Mouse (Mus musculus): ENCODE measurements at regions not wholly inside any gene's neighbourhood (a gene's known extent, or its start where the extent isn't known, plus 50 kb on each side); places are given as distances from the start of the nearest gene placed in this dataset.

DNA sequence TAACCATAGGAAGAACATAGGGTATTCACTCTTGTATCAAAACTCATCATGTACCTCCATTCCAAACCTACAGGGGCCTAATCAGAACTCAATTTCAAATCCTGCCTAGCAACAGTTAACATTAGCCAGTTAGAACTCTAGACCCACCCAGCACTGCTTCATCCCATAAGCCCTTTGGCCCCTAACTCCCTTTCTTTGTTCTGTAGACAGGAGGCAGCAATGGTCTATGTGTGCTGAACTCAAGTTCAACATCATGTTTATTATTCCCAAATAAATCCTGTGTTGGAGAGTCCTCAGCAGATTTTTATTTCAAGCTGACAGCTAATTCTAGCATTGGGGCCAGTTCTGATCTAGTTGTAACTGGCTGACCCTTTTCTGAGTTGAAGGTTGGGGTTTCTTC, 112.2 kb downstream of the Ipo8 start:
- no peak for DNase-seq (ENCODE audit: low spot score)

- no peak for DNase-seq (ENCODE audit: low spot score)
Observed at GRCm38 (mm10) chr6:148710406-148710805, 120.9 kb downstream of the Ipo8 start.

- DNase-seq (ENCODE audit: low spot score), result no peak
Observed at GRCm38 (mm10) chr6:148708389-148708788, 122.9 kb downstream of the Ipo8 start.

DNA sequence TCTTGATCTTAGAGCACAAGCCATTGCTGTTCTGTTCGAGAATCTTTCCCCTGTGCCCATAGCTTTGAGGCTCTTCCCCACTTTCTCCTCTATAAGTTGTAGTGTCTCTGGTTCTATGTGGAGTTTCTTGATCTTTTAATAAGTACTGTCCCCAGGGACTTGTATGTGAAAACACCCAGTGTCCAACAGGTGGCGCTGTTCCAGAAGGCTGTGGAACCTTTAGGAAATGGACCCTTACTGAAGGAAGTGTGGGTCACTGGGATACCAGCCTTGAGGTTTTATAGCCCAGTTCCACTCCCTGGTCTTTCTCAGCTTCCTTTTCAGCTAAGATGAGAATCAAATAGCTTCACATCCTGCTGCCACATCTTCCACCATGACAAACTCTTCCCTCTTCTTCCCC, 125.6 kb downstream of the Ipo8 start:
- DNase-seq (ENCODE audit: low spot score), result no peak

DNA sequence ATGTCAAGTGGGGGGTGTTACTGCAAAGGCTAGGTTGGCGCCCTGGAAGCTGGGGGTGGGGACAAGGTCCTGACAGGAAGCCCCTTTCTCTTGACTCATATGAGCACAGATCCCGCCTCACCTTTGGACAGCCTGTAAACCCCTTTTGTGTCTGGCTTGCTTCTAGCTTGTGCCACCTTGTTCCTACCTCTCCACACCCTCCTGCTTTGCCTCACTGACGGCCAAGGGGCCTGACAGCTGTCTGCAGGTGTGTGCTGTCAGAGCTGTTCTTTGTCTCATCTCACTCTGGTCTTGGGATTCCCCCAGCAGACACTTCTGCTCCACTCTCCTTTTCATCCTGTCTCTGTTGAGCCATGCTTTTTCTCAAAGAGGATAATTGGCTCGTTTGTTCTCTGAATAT, 137.9 kb downstream of the Ipo8 start:
- DNase-seq (ENCODE audit: low spot score), result no peak

DNA sequence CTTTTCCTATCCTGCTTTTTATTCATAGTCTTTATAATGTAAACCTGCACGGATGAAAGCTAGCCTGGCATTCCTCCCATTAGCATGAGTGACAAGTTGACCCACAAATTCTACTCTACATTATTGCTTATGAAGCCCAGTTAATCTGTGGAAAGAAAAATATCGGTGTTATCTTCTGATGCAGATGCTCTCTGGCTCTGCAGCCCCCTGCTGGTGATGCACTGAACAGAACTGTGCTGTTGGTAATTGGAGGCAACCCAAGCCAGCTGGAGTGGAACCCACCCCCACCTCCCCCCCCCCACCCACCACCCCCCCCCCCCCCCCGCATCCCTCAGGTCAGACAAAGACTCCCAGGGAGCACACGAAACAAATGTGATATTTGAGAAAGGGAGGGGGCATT, 143.5 kb downstream of the Ipo8 start:
- DNase-seq (ENCODE audit: low spot score), result no peak

DNA sequence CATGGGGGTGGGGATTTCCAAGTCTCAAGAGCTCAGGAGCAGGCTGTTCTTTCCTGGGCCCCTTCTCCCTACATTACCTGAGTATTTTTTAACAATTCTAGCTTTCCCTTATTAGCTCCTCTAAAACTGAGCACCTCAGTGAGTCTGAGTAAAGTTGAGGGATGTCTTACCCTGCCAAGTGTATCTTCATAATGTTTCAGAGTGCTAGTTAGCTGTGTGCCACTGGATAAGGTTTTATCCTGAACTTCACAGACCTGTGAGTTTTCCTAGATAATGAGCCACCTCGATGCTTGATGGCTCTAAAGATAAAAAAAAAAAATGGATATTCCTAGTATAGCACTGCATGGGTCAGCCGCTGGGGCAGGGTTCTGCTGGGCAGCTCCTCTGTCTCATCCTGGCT, 171.1 kb downstream of the Ipo8 start:
- DNase-seq (ENCODE audit: low spot score), result no peak

- DNase-seq (ENCODE audit: low spot score), result no peak
Observed at GRCm38 (mm10) chr6:148653216-148653615, 178.1 kb downstream of the Ipo8 start.

DNA sequence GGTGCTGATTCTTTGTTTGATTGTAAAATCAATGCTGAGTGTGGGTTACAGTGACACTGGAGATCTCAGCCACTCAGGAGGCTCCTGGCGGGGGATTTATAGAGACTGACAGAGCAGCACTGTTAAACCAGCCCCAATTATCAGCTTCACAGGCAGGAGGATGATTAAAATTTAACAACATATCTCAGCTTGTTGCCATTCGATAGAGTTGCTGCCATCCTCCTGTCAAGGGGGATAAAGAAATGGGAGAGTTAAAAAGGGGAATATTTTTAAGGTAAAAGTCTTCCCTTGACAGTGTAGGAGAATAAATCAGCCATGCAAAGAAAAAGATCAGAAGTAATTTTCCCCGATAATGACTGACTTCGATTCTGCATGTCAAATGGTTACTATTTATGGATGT, 178.8 kb downstream of the Ipo8 start:
- no peak for DNase-seq (ENCODE audit: low spot score)

- DNase-seq (ENCODE audit: low spot score), result no peak
Observed at GRCm38 (mm10) chr6:148647423-148648390, 183.6 kb downstream of the Ipo8 start.

GRCm38 (mm10) chr6:148640595-148640994, 190.7 kb downstream of the Ipo8 start:
- DNase-seq (ENCODE audit: low spot score), result no peak

DNA sequence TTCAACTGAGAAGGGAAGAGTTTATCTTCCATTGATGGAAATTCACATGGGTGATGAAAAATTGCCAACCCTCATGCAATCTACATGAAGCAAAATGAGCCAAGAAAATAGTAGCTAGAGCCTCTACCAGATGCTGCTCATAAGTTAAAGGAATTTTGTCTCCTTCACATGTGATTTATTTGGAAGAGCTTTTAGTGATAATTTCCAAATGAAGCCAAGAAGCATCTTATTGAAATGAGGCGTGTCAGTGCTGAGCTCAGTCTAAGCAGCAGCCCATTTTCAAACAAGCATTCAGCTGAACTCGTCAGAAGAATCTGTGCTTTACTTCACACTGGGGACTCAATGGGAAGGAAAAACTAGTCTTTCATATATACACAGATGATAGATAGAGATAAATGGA, 190.0 kb upstream of the Tmtc1 start:
- no peak for DNase-seq (ENCODE audit: low spot score)

DNA sequence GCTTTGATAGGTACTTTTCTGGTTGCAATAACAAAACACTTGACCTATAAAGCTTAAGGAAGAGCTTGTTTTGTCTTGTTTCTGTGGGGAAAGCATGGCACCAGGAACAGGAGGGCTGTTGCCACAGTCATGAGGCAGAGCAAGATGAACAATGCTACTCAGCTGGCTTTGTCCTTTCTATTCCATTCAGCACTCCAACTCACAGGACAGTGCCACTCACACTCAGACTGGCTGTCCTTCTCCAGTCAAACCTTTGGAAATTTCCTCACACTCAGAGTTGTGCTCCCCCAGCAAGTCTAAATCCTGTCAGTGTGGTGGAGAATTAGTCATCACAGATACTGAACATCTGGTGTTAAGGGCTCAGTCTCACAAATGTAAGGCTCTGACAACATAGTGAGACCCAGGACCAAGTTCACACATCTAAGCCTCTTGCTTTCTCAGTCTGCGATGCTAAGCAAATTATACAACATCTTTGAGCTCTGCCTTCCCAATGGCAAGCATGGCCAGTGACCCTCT, 183.0 kb upstream of the Tmtc1 start:
- no peak for DNase-seq (ENCODE audit: low spot score)

DNA sequence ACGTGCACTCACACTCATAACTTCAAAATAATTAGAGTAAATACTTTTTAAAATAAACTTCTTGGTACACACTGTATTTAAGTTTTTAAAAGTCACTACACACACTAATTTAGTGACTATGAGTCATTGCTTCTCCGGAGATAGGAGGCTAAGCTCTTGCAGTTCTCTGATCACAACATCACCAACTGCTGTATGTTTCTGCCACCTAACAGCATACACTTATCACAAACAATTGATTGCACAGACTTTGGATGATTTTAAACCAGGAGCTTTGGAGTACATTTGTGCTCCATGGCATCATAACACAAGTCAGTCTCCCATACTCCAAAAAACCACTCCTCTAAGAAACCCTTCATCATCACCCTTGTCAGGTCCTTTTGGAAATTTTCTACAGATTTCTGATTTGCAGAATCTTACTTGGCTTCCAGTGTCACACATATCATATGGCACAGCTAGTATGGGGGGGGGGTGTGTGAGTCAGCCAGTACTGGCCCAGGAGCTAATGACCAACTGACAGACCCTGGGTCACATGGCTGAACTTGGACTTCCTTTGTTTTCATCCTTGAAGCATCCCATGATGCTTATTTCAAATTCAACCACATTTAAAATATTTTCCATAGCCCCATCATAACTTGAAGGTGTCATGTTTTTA, 179.1 kb upstream of the Tmtc1 start:
- no peak for DNase-seq (ENCODE audit: low spot score)

GRCm38 (mm10) chr6:148620034-148620433, 175.8 kb upstream of the Tmtc1 start:
- no peak for DNase-seq (ENCODE audit: low spot score)

DNA sequence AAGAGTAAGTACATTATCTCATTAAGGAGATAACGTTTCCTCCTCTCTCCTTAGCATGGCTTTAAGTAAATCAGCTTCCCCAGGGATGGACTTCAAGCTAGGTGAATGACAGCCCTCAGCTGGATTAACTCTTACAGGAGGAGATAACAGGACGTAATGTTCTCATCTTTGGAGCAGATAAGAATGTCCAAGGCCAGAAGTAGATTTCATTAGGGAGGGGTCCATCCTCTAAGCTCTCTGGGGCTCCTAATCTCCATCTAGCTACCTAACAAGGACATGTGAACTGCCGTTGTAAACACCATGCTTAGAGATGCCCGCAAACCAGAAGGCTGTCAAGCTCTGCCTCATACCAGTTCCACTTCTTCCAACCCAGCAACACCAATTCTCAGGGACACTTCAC, 171.7 kb upstream of the Tmtc1 start:
- no peak for DNase-seq (ENCODE audit: low spot score)

DNA sequence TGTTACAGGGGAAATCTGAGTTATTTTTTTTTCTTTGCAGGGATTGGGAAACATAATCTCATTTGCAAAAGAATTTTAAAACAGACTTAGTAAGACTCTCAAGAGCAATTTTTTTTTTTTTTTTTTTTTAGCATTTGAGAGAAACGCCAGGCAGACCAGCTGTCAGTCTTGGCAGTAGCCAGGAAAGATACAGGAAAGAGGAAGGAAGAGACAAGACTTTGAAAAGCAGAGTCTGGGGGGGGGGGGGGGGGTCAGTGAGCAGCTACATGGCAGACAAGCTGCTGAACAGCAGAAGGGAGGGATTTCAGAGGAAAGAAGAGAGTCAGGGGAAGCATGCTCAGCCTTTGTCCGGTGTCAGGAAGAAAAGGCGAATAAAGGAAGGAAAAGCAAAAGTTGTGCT, 171.3 kb upstream of the Tmtc1 start:
- no peak for DNase-seq (ENCODE audit: low spot score)

DNA sequence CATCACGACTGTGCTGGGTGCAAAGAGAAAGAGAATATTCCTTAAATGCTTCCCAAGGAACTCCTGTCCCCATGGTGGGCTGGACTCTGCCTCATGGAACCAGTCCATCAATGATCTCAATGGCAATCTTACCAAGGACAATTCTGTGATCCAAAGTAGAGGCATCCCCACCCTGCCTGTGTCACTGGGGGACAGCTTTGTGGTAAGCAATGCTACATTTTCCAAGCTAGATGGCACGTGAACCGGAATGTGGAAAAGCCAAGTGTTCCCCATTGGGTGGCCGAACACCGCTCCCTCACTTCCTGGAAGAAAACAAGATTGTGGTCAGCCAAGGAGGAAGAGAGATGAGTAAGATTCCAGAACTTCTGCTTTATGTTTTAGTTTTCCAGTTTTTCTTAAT, 164.7 kb upstream of the Tmtc1 start:
- no peak for DNase-seq (ENCODE audit: low spot score)

- no peak for DNase-seq (ENCODE audit: low spot score)
Observed at GRCm38 (mm10) chr6:148605226-148605625, 161.0 kb upstream of the Tmtc1 start.

- no peak for DNase-seq (ENCODE audit: low spot score)
Observed at GRCm38 (mm10) chr6:148604790-148605189, 160.6 kb upstream of the Tmtc1 start.

DNA sequence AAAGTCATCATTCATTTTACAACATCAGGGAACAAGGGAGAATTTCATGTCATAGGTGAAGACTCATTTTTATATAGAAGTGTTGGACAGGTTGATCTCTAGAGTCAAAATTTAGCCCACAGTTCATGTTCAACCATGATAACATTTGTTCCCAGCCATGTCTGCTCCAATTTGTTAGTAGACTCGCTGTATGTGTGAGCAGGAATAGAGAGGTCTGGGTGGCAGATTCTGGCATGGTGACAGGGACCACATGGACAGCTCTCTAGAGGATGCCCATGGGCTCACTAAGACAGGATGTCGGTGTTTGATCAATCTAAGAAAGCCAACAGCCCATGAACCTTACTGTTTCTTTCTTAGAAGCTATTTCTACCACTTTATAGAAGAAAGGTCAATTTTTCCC, 159.7 kb upstream of the Tmtc1 start:
- no peak for DNase-seq (ENCODE audit: low spot score)

GRCm38 (mm10) chr6:148603460-148603859, 159.3 kb upstream of the Tmtc1 start:
- no peak for DNase-seq (ENCODE audit: low spot score)

GRCm38 (mm10) chr6:148602894-148603293, 158.7 kb upstream of the Tmtc1 start:
- no peak for DNase-seq (ENCODE audit: low spot score)

Measured in ovary, adult 18-20 months (tissue).